Mouse (Mus musculus): ENCODE measurements around the gene Poc1a.

GRCm38 (mm10) chr9:106359297-106359696 lies 78.4 kb downstream of the Poc1a start:
- TF ChIP-seq POLR2A (IDR thresholded peaks at IDR 0.05; ENCODE audit: low read depth, low read length) (no peak), CTCF (IDR thresholded peaks at IDR 0.05; ENCODE audit: extremely low read depth, insufficient read length, insufficient replicate concordance, low read depth, low read length) (no peak)

Measured in small intestine, adult 2 months (tissue).